Mouse (Mus musculus) right cerebral cortex, adult 2 months (tissue): ENCODE data around the gene Psmb5.

Source experiments
- DNase-seq, 2 experiments: peaks; one replicate each; pipeline ENCODE4 v3.0.0; 2021 to 2022; ENCODE audit warnings: low spot score in 2 of 2

The Psmb5 gene

DNA sequence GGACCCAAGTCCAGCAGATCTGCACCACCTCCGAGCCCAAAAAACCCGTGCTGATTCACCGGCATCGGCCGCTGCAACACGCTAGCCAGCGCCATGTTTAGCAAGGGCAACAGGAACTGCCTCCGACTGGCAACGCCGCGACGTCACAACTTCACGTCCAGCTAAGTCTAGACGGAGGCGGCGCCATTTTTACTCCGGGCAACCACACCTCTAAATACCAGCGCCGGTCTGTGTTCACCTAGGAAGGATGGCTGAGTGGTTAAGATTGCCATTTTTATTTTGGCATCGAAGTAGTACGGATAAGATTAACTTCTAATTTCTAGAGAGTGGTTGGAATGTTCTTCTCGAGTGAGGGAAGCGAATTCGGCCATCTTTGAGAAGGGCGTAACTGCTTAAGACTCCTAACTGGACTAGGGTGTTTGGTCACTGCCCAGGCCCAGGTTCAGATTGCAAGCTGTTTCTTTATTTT is at the start of gene Psmb5:
Gene Psmb5 (minus strand): TSS at position 126 of the 469 bp plus-strand sequence.
- peak; percentile 88 to 94 for DNase-seq

DNA sequence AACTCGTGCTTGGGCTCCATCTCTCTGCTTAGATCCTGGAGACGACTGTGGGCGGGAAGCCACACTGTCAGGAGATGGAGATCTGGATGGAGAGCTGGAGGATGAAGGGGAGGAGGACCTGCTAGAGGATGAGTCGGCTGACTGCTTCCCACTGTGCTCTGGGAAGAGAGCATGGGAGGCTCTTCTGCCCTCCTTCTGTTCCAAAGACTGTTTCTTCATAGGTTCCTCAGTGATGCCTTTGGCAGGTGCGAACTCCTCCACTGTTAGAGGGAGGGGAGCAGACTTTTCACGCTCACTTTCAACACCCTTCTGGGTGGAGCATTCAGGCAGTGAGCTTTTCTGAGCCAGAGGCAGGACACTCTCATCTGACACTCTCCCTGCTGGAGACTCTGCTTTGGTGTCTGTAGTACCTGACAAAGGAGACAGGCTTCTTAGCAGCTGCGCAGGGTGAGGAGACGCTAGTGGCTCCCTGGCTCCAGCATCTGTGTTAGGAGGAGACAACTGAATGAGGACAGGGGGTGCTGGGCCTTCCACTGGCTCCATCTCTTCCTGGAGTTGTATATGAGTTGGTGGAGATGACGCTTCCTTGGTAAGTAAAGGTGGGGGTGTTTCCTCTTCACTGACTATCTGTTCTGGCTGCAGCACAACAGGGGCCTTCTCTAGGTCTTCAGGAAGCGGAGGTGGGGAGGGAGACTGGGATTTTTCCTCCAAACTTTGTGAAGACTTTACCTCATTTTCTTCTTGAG is 46.8 kb upstream of the Psmb5 start:
- peak; percentile 60 to 65 for DNase-seq

DNA sequence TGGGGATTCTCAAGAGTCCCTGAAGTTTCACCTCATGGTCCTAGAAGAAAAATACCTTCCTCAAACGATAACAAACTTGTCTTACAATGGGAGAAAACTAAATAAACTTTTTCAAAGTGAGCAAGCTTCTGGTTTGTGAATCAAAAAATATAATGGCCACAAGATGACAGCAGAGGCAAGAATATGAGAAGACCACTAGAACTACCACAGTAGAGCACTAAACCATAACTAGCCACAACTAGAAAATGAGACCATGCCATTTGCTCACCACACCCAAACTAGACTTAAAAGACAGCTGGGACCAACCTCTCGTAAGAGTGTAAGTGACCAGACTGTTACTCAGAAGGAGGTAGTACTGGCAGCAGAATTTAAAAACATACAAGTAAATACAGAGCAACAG is 42.2 kb upstream of the Psmb5 start:
- no peak for DNase-seq

DNA sequence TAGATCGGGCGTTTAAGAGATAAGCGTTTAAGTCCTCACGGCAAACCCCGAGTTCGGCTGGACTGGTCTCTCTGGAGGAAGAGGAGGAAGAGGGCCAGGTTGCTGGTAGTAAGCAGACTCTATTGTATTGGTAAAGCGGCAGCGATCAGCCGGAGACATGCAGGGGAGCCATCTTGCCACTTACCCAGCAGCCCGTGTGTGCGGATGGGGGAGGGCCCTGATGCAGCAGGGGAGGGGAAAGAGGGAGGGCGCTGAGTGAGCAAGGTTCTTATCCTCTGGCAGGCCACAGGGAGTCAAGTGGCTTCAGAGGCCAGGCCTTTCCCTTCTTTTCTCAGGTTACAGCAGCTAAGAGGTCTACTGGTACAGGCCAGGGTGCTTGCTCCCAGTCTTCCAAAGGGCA is 35.7 kb upstream of the Psmb5 start:
- peak; percentile 79 to 86 for DNase-seq

DNA sequence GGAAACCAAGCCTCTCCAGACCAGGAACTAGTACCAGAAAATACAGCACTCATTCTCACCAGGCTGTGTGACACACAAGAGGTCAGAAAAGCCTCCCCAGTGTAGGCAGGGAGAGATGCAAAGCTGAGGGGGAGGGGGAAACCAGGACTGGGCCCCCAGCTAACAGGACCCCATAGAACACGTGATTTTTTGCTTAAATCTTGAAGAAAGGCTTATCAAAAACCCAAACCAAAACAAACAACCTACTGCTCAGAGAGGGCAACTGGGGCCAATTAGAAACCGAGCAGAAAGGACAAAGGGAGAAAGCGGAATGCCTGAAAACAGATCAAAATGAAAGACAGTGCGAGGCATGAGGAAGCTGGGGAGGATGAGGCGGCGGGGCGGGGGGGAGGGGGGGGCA is 35.0 kb upstream of the Psmb5 start:
- no peak for DNase-seq

DNA sequence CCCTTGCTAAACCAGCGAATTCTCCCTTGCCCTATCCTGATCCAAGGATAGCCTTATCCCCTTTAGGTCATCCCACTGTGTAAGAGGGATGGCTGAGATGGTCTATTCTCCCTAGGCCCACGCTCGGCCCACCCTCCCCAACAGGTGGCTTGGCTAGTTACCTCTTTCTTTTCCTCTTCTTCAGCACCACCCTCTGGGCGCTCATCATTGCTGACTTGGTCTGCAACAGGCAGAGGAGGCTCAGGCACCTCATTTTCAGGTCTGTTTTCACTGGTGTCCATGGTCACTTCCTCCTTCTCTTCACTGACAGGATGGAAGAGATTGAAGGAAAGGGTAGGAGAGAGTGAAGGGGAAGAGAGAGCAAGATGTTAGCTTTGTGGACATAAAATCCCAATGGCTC is 33.7 kb upstream of the Psmb5 start:
- DNase-seq = no peak

DNA sequence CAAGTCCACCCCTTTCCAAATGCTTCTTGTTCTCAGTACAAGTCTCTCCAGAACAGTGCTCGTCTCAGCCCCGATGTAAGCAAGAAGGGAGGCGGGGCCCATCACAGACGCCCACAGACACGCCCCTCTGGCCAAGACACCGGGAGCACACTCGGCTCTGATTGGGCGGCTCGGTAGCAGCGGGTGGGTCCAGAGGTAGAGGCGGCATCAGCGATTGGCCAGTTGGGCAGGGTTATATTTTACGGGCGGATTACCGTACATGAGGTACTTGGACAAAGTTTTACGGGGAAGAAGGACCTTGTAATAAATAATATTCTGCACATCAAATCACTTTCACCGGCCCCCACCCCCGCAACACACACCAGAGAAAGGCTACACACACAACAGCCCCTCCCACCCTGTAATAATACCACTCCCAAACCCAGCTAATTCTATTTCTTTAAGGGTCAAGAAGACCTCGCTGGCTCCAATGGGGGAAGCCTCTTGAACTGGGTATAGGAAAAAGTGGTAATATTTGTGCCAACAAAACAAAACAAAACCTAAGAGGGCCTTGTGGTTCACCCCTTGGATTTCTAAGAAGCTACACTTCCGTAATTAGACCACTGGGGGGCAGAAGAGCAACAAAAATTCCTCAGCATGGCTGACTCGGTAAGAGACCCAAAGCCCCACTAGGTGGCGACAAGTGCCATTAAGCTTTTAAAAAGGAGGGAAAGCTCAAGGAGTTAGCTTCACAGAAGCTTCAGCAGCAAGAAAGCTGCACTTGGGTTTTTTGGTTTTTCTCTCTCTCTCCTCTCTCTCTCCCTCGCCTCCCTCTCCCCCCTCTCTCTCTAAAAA is 33.0 kb upstream of the Psmb5 start:
- DNase-seq = peak; percentile 87 to 91

DNA sequence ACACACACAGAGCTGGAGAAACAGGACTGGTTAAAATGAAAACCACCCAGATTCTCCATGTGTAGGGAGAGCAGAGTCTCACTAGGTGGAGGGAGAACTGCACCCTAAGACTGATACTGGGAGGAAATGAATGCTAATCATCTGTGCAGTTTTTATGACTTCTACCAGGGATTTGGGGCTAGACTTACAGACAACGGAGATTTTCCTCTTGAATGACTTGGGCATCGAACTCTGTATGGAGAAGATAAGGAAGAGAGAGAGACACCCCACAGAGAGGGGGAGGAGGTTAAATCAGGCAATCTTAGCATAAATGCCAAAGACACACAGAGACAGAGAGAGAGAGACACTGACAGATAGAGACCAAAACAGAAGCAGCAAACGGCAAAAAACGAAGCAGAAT is 30.1 kb upstream of the Psmb5 start:
- DNase-seq = no peak

DNA sequence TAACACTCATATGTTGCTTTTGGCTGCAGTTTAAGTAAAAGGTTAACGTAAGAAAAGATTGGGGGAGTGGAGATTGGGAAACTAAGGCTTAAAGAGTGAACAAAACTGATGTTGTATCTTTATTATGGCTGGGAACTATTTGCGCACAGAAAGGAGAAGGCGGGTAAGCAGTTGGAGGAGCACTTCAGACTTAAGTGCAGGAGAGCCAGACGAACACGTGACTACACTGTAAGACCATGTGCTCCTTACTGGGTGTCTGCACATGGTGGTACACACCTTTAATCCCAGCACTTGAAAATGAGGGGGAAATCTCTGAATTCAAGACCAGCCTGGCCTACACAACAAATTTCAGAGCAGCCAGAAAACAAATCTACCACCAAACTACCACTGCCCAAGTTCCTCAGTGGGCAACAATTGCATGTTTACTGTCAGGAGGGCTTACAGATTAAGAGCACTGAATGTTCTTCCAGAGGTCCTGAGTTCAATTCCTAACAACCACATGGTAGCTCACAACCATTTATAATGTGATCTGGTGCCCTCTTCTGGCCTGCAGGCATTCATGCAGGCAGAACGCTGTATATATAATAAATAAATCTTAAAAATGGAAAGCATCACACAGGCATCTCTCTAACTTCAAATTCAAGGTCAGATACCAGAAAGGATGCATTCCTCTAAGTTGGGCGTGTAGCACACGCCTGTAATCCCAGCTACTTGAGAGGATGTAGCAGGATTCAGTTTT is 29.2 kb upstream of the Psmb5 start:
- DNase-seq = no peak

DNA sequence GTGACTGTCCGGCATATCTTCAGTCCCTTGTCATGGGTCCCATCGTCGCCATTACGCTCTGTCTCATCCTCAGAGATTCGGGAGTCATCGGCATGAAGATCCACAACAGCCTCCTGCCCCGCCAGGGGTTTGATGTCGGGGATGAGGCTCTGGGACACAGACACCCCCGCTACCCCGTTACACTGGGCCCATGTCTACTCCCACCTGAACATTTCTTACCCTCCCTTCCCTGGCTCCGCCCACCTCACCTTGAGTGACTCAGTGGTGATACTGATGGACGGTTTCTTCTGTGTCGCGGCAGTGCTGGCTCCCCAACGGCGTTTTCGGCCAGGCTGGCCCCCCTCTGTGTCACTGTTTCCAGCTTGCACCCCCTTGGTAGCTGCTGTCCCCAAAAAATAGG is 28.6 kb upstream of the Psmb5 start:
- DNase-seq = no peak

DNA sequence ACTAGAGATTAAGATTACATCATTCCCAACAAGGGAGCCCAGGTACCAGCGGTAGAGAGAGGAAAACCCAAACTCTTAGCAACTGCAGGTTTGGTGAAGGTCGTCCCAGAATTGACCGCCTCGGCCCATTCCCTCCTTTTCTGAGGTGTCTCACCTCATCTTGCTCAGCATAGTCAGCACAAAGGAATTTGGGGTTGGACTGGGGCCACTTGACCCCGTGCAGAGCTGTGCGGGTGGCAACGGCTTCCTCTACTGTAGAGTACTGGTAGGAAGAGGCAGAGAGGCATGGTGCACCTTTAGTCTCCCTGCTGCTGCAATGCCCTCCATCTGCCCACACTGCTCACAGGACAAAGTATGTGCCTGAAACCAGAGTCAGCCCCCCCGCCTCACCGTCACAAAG is 26.5 kb upstream of the Psmb5 start:
- no peak for DNase-seq

DNA sequence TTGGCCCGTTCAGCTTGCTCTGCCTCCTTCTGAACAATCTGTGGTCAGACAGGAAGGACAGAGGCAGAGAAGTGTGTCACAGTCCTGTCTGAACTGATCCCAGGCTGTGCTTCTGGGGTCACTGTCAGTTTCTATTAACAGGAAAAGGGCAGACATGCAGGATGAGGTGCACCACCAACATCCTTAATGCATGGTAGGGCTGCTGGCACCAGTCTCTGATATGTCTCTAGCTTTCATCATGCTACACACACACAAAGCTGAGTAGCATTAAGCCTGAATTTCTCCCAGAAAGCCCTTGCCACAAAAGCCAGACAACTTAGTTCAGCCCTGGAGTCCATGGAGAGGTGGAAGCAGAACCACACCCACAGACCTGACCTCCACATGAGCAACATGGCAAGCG is 25.2 kb upstream of the Psmb5 start:
- no peak for DNase-seq

DNA sequence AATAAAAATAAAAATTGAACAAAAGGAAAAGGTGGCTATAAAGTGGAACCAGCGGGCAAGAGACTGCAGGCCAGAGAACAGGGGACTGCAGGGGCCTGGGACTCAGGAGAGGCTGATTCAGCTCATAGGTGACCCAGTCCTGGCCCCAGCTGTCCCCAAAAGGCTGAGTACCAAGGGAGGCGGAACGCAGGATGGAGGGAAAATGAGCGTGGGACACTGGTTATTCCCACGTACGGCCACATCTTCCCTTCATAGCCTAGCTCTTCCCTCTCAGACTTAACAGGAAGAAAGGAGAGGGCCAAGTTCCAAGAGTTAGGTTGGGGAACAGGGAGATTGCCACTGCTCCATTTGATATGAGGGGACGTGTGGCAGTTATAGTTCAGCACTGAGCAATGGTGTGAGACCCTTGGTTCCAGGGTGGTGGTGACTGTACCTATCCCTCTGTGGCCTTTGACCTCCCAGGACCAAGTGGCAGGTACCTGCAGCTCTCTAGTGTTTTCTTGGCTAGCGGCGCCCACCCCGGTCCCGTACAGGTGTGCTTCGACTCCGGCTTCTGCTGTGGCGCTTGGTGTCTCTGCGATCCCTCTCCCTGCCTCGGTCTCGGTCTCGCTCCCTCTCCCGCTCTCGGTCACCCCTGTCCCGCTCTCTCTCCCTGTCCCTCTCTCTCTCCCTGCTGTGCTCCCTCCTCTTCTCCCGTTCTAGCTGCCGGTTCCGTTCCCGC is 24.6 kb upstream of the Psmb5 start:
- DNase-seq = no peak

DNA sequence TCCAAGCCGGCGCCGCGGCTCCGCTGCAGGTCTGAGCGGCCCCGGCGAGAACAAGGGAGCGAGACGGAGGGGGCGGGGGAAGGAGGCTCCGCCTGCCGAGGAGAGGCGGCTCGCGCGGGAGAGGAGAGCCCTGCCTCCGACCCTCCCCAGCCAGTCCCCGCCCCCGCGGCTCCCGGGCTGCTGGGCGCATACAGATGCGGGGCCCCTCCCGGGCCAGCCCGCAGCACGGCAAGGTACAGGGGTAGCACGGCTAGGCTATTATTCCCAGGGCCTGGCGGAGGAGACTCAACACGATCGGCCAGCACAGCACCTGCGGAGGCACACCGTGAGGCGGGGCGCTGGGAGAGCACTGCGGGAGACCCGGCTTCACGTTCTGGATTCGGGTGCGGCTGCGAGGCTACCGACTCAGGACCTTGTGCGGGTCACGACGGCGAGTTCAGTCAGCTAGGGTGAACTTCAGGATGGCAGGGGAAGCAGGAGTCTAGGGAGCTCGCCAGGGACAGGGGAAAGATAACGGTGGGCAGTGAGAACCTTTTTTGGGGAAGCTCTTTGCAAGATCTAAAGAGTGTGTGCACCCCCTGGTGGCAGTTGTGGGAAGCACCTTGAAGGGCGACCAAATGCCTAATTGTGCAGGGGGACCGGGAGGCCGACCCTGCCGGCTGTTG is 23.6 kb upstream of the Psmb5 start, which contains the start of gene Cdh24:
Gene Cdh24 (minus strand): TSS at position 60 of the 665 bp plus-strand sequence.
- DNase-seq = peak; percentile 93 to 94

DNA sequence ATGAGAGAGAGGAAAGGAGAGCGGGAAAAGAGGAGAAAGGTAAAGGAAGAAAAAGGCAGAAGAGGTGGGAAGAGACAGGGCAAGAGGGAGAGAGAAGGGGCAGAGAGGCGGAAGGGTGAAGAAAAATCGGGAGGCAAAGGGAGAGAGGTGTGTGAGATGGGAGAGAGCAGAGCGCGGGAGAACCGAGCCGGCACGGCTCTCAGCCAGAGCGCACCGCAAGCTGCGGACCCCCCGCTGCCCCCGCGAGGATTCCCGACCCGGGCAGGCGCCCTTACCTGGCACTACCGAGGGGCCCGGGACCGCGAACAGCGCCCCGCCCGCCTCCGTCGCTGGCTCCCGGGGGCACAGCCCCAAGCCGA is 23.1 kb upstream of the Psmb5 start, which contains the start of gene Gm17606:
Gene Gm17606 (plus strand): TSS at position 7 of the 359 bp plus-strand sequence.
- no peak for DNase-seq

DNA sequence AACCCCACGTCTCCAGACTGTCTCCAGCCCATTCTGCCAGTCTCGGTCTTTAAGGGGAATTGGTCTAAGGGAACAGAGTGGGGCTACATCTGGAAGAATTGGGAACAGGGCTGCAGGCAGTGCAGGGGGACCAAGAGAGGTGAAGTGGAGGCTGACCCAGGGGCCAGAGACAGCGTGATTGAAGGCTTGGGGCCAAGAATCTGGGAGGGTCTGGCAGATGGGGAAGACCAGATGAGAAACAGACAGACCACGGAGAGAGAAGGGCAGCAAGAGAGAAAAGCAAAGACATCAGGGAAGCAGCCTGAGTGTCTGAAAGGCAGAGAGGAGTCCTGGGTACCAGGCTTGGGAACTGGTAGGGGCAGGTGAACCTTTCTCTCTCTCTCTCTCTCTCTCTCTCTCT is 22.3 kb upstream of the Psmb5 start:
- DNase-seq = no peak

DNA sequence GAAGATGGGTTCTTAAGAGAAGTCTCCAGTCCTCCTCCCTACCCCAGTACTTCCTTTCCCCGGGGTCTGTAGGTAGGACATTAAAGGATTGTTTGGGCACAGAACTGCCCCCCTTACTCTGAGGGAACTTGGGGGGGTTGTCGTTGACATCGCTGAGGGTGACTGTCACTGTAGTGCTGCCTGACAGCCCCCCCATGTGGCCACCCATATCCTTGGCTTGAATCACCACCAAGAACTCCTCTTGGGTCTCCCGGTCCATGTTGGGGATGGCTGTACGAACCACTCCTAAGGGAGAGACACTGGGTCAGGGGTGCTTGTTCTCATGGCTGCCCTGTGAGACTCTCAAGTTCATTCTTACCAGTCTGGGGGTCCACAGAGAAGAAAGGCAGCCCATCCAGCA is 20.4 kb upstream of the Psmb5 start:
- peak in 1 of 2 experiments; percentile 62 for DNase-seq

DNA sequence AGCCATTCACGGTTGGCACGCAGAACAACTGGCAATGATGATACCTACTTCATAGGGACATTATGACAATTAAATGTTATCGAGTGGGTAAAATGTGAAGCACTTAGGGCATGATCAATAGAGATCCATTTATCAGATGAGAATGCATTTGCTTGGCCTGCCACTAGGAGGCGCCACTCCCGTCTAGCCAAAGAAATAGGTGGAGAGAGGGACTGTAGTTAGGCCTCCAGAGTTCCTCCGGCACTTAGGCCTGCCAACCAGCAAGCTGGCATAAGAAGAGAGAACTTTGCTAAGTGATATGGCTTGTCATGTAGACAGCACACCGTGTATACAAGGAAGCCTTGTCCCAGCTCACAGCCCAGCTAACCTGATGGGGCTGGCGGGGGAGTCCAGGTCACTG is 19.1 kb upstream of the Psmb5 start:
- DNase-seq = no peak

DNA sequence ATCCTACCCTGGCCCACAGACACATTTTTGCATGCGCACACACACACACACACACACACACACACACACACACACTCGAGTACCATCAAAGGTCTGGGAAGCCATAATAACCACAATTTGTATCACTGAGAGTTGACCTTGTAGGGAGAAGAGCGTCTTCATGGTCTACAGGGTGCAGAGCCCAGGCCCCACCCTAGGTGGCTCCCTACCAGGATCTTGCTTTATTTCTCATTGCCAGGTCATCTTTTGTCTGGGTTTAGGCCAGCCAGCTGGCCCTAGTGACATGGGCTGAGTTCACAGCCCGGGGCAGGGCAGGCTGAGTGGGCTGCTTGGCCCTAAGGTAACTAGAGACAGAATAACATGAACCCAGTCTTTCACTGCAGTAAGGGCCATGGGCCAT is 16.4 kb upstream of the Psmb5 start:
- DNase-seq = no peak

DNA sequence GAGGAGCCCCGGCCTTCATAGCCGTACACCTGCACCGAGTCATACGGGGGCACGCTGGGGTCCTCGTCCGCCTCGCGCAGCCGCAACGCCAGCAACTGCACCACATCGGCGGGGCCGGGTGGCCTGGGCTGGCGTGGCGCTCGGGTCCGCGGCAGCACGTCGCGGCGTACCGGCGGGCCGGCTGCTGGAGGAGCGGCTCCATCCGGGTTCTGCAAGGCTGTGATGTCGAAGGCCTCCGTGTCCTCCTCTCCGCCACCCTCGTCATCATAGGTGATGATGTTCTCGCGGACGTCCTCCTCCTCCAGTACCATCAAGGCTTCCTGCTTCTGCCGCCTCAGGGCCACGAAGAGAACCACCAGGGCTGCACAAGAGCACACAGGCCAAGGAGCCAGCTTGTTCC is 14.4 kb upstream of the Psmb5 start:
- DNase-seq = no peak

DNA sequence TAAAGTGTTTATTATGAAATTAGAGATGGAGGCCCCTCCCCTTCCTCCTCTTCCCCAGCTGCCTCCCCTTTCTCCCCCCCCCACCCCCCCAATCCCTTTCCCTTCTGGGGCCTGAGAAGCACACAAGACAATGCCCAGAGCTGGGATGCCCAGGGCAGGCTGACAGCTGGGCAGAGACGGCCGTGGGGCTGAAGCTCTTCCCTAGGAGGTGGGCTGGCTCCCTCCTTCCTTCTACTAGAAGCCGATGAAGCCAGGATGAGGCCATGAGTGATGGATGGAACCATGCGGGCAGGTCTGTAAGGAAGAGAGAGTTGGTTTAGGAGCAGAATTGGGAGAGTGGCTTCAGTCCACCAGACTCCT is 13.4 kb upstream of the Psmb5 start:
- no peak for DNase-seq
